Mouse (Mus musculus): ENCODE results near the gene Lcat. TPM values are rescaled to one million over a fixed set of nuclear protein-coding genes. Genes with fewer than 3 reads are reported as not detected.
A peak's percentile ranks its signal among the peaks of the same experiment; 100 is the strongest.
"Not testable (repeated sequence)": the region's sequence is repeated elsewhere in the genome, so short reads cannot be mapped to it uniquely, and the experiment has no call there.

Lcat gene
- 10 to 100 TPM; 41.7 to 45.8 TPM for total RNA-seq (2021)

DNA sequence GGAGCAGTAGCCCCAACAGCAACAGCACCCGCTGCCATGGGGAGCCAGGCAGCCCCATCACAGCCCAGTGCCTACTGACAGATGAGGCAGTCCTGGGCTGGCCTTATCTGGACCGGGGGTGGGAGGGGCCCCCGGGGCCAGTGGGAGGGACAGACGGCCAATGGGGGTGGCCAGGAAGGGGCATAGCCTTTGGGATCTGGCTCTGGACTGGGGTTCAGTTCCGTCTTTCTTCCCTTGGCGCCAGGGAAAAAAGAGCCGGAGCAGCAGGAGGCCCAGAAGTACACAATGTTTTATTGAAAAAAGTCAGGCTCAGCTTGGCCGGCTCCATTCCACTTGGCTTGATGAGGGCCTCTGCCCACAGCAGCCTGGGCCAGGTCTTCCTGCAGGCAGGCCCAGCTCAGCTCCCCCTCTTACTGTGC, at the start of gene Lcat:
Gene Lcat, minus strand, starts transcription at position 62 of the 419 bp plus-strand sequence.
- peak; percentile 57 to 64 for DNase-seq

DNA sequence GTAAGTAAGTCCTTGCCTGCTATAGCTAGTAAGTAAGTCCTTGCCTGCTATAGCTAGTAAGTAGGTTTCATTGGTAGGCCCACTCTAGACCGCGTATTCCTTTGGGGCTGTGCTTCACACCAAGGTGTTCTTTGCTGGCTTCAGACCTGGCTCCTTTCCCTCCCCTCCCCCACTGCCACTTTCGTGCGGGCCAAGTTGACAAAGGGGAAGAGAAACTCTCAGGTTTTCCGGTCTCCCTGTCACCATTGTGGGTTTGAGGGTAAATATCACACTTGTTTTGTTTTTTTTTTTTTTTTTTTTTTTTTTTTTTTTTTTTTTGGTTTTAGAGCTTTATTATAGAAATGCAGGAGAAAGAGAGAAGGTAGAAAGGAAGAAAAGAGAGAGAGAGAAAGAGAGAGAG, 49.3 kb upstream of the Lcat start:
- no peak for DNase-seq

DNA sequence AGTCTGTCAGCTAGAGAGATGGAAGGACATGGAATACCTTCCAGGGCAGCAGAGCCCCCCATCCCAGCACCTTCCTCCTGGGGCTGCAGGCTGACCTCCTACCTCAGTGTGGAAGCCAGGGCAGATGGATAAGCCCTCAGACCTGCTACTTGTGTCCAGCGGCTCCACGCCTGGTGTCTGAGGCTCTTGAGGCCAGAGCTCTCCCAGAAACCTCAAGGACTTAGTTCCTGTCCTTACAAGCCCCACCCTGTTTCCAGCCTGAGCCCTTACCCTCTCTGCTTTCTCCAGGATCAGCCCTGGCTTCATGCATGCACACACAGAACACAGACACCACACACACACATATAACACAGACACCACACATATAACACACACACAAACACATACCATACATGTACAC, 48.4 kb upstream of the Lcat start:
- no peak for DNase-seq

DNA sequence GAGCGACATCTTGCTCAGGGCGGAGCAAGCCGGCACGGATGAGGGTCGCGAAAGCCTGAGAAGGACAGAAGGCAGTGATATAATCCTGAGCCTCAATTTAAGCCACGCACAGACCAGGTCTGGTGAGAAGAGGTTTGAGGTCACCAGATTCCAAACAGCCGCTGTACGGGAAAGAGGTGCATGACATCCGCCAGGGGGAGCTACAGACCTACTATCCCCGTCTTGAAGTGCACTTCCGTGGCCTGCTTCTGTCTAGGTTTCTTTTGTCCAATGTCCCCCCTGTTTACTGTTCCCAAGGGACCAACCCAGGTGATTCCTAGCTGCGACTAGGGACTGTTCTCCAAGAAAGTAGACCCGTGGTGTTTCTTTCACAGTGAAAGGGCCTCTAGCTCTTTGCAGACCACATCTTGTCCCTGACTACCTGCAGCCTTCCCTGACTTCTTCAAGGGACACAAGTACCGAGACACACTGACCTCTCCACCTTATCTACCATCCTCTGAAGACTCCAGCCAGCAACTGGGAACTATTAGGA, 47.7 kb upstream of the Lcat start, which contains the start of gene Dus2:
Gene Dus2, plus strand, starts transcription at position 482 of the 532 bp plus-strand sequence.
- DNase-seq = peak; percentile 54 to 69

DNA sequence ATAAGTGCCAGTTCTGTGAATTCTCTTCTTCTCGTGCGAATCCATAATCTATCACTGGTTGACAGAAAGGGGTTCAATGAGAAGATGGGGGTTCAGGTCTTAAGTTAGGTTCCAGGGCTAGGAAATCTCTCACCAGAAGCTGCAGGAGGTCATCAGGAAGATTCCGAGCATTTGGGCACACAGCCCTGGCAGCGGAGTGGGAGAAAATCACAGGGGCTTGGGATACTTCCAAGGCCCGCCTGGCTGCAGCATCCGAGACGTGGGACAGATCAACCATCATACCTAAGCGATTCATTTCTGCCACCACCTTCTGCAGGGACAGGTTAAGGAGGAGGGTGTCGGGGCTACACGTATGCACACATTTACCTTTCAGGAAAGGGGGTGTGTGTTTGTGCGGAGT, 45.4 kb upstream of the Lcat start:
- no peak for DNase-seq

DNA sequence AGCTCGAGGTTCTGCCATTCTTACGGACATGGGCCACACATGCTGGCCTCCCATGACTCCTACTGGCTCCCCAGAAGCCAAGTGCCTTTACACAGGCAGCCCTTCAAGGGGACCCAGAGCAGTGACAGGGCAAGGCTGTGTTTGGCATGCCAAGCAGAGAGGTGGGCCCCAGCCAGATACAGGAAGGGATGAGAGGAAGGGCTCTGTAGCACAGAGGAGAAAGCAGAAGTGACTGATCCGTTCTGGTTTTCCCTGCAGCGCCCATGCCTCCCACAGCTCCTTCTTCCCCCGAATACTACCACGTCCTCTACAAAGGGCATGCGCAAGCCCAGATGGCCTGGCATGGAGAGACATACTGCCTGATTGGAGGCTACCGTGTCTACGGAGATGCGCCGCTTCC, 40.2 kb upstream of the Lcat start:
- not testable (repeated sequence) for DNase-seq

DNA sequence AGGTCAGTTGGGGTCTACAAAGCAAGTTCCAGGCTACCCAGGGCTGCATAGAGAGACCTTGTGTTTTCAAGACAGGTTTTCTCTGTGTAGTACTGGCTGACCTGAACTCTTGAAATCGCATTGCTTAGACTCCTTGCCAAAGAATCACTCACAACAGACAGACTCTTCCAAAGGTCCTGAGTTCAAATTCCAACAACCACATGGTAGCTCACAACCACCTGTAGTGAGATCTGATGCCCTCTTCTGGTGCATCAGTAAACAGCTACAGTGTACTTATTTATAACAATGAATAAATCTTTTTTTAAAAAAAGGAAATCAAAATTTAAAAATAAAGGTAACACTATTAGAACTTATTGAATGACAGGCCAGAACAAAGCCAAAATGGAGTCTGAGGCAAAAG, 38.0 kb upstream of the Lcat start:
- DNase-seq = no peak

DNA sequence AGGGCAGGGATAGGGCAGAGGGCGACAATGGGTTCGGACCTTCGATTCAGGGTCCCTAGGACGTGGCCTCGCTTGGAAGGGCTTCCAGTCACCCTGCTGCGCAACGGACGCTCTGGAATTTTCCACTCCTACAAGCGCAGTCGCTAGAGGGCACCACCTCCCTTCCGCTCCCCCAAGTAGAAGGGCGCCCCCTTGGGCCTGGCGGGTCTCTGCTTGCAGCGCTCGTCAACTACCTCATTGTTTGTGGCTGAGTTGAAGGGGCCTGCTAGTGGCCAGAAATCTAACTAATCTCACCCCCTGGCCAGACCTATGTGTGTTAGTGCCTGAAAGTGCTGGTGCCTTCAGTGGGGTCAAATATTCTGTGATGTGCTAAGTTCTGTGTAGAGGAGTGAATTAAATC, 36.1 kb upstream of the Lcat start, which contains the start of gene Dpep3:
Gene Dpep3, minus strand, starts transcription at position 105 of the 400 bp plus-strand sequence.
- DNase-seq = no peak

DNA sequence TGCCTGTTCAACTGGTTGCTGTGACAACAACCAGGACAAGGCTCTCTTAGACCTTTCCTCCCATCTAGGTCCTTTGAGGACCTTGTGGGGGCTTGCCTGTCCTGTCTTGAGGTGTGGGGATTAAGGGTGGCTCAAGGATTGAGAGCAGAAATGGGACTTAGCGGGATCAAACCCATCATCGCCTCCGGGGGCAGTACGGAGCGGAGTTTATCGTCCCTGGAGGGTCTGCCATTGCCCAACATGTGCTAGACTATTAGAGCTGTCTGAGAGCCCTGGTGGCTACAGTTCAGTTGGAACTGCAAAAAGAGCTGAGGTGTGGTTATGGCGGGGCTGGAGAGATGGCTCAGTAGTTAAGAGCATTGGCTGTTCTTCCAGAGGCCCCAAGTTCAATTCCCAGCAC, 32.2 kb upstream of the Lcat start:
- DNase-seq = no peak

DNA sequence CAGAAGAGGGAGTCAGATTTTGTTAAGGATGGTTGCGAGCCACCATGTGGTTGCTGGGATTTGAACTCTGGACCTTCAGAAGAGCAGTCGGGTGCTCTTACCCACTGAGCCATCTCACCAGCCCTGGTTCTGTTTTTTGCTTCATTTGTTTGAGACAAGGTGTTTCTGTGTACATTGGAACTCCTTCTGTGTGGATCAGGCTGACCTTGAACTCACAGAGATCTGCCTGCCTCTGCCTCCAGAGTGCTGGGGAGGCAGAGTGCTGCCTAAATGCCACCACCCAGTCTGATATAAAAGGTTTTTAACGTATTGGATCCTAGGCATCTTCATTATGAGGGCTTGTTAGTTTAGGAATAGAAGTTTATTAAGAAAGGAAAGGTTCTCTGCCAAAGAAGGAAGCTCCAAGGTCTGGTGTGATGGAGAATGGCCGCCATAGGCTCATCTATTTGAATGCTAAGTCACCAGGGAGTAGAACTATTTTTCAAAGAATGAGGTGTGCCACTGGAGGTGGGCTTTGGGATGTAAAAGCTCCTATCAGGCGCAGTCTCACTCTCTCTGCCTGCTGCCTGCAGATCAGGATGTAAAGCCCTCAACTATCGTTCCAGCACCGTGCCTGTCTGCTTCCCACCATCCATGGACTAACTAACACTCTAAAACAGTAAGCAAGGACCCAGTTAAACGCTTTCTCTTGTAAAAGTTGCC, 28.0 kb upstream of the Lcat start:
- no peak for DNase-seq

DNA sequence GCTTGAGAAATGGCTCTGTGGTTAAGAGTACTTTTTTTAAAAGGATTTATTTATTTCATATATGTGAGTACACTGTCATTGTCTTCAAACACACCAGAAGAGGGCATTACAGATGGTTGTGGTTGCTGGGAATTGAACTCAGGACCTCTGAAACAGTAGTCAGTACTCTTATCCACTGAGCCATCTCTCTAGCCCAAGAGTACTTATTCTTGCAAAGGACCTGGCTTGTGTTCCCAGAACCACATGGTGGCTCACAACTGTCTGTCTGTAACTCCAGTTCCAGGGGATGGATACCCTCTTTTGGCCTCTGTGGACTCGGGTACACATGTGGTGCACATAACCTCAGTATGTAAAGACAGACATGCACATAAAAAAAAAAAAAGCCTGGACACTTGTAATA, 26.2 kb upstream of the Lcat start:
- no peak for DNase-seq

DNA sequence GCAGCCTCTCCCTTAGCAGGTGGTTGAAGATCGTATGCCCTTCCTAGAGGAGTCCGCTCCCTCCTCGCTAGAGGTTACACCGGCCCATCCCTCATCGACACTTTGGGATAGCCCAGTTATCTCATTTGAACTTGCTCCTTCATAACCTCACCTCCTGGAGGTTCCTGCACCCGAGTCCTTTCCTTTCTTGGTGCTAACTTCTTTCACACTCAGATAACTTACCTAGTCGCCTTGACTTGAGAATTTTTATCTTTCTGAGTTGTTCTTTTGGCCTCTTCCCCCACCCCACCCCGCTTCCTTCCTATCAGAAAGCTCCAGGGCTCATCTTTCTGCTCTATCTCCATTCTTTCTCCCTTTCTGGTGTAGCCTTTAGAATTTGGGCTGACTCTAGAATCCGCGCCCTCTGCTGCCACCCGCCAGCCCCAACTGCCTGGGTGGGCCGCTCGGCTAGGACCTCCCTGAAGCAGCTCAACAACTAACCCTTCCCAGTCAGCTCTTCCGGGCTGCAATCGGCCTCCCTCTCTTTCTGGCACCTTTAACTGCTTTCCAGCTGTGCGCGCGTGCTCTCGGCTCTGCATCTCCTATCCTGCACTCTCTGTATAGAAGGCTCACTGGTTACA, 23.6 kb upstream of the Lcat start:
- DNase-seq = no peak

DNA sequence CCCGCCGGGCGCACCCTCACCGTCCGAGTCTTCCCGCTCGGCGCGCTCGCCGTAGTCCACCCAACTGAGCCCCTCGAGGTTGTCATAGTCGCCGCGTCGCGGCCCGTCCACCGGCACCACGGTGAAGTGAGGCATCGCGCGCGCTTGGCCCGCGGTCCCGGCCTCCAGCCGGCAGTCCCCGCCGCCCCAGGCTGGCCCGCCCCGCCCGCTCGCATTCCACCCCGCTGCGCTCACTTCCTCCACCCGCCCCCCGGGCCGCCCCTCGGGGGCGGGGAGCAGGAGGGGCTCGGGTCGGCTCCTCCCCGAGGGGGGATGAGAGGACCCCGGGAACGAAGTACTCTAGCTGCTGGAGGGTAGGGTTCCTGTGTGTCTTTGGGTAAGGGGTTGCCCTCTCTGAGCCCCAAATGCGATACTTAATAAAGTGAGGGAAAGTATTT, 22.7 kb upstream of the Lcat start, which contains the start of gene Slc12a4:
Gene Slc12a4, minus strand, starts transcription at position 193 of the 437 bp plus-strand sequence.
- DNase-seq = peak; percentile 40 to 42

DNA sequence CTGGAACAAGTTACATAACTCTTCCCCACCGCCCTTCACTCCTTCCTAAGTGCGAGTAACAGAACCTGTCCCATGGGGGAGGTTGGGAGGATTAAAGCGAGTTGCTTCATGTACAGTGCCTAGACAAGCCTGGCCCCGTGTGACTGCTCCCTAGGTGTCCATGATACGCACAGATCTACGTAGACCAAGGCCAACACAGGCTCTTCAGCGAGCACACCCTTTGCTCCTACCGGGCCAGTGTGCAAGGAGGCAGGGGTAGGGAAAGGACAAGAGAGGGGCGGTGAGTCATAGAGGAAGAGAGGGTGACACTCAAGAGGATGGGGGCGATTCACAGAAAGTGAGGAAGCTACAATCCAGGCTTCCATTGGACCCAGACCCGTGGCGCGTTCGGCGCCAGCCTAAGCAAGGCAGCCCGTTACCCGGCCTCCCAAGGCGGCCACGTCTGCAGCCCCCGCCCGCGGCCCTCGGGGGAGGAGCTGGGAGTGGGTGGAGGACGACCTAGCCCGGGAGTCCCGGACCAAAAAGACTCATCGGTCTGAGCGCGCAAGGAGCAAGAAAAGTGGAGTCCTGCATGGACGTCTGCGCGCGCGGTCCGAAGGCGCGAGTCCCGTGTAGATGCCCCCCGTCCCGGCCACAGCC, 22.2 kb upstream of the Lcat start:
- peak in 1 of 2 experiments; percentile 24 for DNase-seq

DNA sequence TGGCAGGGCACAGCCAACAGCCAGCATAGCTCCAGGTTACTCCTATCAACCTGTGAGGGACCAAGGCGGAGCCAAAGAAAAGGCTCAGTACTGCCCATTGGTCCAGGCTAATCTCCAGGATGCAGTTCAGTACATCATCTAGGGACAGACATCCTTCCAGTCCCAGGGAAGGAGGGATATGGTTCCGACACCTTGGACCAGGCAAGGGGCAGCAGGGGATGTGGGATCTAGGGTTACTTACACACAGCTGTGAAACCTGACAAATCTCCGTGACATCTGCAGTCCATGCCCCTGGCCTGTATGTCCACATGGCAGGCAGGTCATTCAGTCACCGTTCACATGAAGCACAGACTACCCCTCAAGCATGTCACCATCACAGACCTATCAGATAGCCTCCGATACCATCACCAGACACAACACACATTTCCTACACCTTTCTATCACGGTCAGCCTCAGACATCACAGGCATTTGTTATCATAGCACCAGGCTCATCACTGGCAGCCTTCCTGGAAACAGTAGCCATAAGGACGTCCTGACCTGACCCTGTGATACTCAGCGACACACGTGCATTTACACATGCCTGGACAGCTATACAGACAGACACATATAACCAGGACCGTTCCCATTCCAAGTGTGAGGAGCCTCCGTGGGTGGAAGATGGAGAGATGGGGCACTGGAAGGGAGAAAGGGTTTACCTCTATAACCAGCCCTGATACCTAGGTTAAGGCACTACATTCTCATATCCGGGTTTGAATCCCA, 21.5 kb upstream of the Lcat start:
- no peak for DNase-seq

DNA sequence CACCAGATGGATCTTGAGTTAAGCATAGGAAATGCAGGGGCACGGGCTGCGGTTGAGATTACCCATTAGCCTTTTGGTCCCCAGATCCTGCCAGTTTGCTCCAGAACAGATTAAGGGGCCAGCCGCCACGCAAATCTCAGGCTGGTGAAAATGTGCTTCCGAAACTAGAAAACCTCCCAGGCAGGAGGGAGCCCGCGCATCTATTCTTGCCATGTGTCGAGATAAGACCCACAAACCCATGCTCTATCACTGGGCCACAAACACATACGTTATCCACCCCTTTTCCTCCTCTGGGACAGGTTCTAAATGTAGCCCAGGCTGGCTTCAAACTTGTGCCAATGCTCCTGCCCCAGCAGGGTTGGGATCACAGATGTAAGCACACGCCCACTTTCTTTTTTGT, 18.4 kb upstream of the Lcat start:
- no peak for DNase-seq

DNA sequence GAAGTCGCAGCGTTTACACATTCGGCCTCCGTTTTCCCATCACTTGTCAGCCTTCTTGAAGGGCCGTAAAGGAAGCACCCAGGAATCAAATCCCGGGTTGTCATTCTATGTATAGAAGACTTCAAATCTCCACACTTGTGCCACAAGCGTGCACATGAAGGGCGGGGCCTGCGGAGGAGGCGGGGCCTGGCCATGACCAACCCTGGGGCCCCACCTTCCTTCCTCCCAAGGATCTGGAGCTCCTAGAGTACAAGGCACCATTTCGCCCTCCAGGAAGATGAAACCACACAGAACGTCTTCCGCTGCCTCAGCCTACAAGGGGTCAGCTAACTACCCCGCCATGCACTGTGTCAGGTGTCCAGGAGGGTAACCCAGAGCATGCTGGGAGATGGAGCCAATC, 17.9 kb upstream of the Lcat start:
- DNase-seq = no peak

DNA sequence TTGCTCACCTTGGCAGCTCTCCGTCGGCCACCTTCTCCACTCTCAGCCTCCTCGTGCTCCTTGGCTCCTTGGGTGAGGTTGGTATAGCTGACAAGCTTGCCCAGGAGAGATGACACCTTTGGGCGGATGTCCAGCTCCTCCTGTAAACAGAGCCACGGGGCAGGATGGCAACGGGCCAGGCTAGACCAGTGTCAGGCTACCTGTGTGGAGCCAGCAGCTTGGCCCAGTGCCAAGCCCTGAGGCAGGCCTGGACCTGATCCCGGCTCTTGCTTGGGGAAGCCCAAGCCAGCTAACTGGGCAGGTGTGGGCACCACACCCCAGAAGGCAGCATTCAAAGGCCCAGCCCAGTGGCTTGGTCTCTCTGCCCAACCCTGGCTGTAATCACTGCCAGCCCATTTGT, 16.2 kb upstream of the Lcat start:
- no peak for DNase-seq

DNA sequence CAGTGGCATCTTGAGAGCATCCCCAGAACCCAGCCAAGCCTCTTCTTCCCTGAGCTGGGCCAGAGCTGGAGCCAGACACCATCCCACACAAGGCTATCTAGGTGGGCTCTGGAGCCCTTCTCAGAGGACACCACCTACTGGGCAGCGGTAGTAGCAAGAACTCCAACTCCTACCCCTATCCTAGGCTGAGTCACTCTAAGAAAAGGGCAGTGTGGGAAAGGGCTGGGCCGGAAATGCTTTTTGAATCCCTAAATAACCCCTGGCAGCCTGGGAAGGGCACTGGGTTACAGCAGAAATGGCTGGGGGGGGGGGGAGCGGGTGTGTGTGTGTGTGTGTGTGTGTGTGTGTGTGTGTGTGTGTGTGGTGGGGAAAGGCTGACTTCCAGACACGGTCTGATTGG, 14.6 kb upstream of the Lcat start:
- DNase-seq = no peak

DNA sequence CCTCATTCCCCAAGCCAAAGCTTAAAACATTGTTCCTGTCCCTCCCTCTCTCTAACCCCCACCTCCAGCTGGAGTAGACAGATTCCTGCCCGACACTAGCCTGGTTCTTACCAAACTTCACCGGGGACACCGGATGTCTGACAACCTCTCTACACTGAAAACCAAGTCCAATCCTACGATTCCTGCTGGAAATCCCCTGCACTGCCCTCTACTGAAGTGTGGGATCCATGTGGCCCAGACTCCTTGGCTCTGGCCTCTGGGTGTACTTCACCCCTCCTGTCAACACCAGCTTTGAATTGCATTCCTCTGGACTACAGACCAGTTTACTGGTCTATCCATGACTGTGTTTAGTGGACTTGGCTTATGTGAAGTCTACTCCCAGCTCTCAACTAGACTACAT, 13.4 kb upstream of the Lcat start:
- no peak for DNase-seq

DNA sequence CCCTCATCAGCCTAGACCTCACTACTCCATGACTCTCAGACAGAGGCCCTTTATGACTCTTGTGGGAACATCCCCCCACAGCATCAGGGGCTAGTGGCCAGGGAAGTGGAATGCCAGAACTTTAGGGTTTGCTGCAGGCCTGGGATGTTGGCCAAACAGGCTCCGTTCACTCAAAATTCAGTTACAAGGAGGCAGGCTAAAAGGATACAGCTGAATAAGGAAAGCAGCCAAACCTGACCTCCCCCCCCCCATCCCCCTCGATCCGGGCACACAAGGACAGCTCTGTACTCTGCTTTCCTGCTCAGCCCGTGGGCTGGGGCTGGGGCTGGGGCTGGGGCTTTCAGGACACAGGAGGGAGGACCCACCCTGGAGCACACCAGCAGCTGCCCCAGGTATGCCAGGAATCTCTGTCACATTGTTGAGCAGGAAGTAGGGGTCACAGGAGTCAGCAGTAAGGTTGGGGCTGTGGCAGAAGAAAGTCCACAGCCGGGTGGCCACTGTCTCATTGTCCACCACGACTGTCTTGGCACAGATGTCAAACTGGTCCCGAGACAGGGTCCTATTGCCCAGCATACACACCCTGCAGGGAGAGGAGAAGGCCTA, 8.0 kb upstream of the Lcat start:
- DNase-seq = peak; percentile 61 to 62

DNA sequence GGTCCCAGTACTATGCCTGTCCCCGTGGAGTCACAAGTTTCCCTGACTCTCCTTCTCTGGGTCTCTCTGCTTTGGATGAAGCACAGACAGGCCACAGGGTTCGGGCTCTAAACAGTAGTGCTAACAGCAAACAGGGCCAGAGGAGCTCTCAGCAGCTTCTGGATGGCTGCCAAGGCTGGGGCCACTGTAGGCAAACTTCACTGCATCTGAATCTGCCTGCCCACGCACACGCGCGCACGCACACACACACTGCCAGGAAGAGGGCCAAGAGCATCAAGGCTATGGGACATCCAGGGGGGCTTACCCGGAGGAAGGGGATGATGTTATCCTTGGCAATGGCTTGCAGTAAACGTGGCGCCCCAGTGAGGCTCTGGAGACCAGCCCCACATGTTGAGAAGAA, 6.2 kb upstream of the Lcat start:
- peak; percentile 43 to 44 for DNase-seq

Data from layer of hippocampus, postnatal 36 days (tissue).